ENCODE assay signal across 9 mouse cellular contexts in the genomic region with DNA sequence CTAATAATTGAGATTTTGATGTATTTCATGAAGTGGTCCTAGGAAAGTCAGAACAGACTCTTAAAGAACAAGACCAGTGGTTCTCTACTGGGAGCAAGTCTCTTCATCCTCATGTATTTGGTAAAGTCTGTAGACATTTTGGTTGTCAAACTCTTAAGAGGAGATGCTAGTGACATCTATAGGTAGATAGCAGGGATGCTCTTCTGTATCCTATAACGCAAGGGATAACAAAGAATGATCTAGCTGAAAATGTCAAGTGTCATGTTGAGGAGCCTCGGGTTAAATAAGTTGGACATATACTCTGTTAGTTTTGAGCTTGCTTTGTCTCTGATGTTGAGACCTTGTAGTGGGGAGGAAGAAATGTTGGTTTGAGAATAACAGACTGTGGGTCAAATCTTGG. TPM values are rescaled to one million over a fixed set of nuclear protein-coding genes. Genes with fewer than 3 reads are reported as not detected.
DNase-seq lines count a peak whose midpoint lies in the region; ATAC-seq and TF ChIP-seq lines count a peak whose summit lies in the region.
"Had no signal": no experiment of that assay in that cellular context is flagged by ENCODE, and none has a peak within 500 bp of the region (broad histone marks: within the 10 kb centered on the region; RNA-seq: fewer than 3 reads in every experiment).

No protein-coding gene starts in this region.

- peak overlapping the region; percentile 97 for H3K4me3 ChIP-seq in heart, postnatal 0 days (ENCODE audit: low read depth, low read length)
- peak overlapping the region; percentile 94 to 95 for H3K4me3 ChIP-seq in MEL (ENCODE audit: control insufficient read depth in 1 of 2, insufficient read depth in 1 of 2, low read depth in 2 of 2, low read length in 2 of 2)
- H3K4me3 ChIP-seq in forebrain, postnatal 0 days (ENCODE audit: low read depth, low read length), result peak overlapping the region; percentile 87
- H3K4me3 ChIP-seq in midbrain, embryonic 11.5 days (ENCODE audit: low read depth, low read length), result peak overlapping the region; percentile 87

- TF ChIP-seq RAD21 in MEL (IDR thresholded peaks at IDR 0.05; ENCODE audit: low read depth, low read length), result peak; percentile 6

- DNase-seq in heart, postnatal 0 days (ENCODE audit: low spot score), result no peak
- no peak for DNase-seq in heart, adult 11 months
- DNase-seq in MEL (ENCODE audit: low read depth, low spot score), result peak; percentile 40
- no peak for DNase-seq in forebrain, postnatal 0 days
- no peak for DNase-seq in midbrain, embryonic 11.5 days (ENCODE audit: low spot score, missing footprints)
- DNase-seq in frontal cortex, postnatal 25 days (ENCODE audit: low spot score in 2 of 2), result no peak
- DNase-seq in adrenal gland, postnatal 36 days, result no peak
- no peak for DNase-seq in adrenal gland, adult (ENCODE audit: inconsistent age in 2 of 2, low spot score in 1 of 2)

- no peak for ATAC-seq in heart, postnatal 0 days (ENCODE audit: insufficient read depth, low read depth)
- ATAC-seq in forebrain, postnatal 0 days, result no peak
- no peak for ATAC-seq in midbrain, embryonic 11.5 days (ENCODE audit: low FRiP score)
- ATAC-seq: activated CD4-positive, CD25-positive, alpha-beta regulatory T cell, adult 4 months had no signal

- TF ChIP-seq EP300 in heart, postnatal 0 days (IDR thresholded peaks at IDR 0.05; ENCODE audit: low read depth), result no peak
- no peak for TF ChIP-seq EP300 in MEL (IDR thresholded peaks at IDR 0.05; ENCODE audit: low read depth in 1 of 2, low read length in 2 of 2)

- peak overlapping the region; percentile 91 for H3K4me2 ChIP-seq in heart, postnatal 0 days (ENCODE audit: low read depth, low read length)
- peak overlapping the region; percentile 81 for H3K4me2 ChIP-seq in forebrain, postnatal 0 days (ENCODE audit: low read depth)
- peak overlapping the region; percentile 55 for H3K4me2 ChIP-seq in midbrain, embryonic 11.5 days

- H3K27me3 ChIP-seq in heart, postnatal 0 days (ENCODE audit: control insufficient read depth, insufficient read depth, low read length), result no peaks in the 10 kb centered on the region
- no peaks in the 10 kb centered on the region for H3K27me3 ChIP-seq in MEL (ENCODE audit: control insufficient read depth in 1 of 2, insufficient read depth in 2 of 2, low read length in 2 of 2)
- H3K27me3 ChIP-seq in forebrain, postnatal 0 days (ENCODE audit: insufficient read depth, low read length), result no peaks in the 10 kb centered on the region
- no peaks in the 10 kb centered on the region for H3K27me3 ChIP-seq in midbrain, embryonic 11.5 days (ENCODE audit: control insufficient read depth, insufficient read depth, low read length)

- TF ChIP-seq CTCF in heart, postnatal 0 days (IDR thresholded peaks at IDR 0.05; ENCODE audit: low read depth), result no peak
- peak in 1 of 3 experiments; percentile 20; a peak in 1 of 6 replicates for TF ChIP-seq CTCF in MEL (IDR thresholded peaks at IDR 0.05 in 2 of 3, conservative IDR thresholded peaks at IDR 0.05 in 1 of 3; ENCODE audit: control insufficient read depth in 1 of 3, insufficient read depth in 1 of 3, low read depth in 2 of 3, low read length in 3 of 3, poor library complexity in 1 of 3, severe bottlenecking in 1 of 3)
- peak; percentile 45 for TF ChIP-seq CTCF in forebrain, postnatal 0 days (IDR thresholded peaks at IDR 0.05; ENCODE audit: low read depth)

- peak overlapping the region; percentile 98 for H3K9ac ChIP-seq in heart, postnatal 0 days (replicated peaks; ENCODE audit: low read depth, low read length)
- H3K9ac ChIP-seq in MEL (ENCODE audit: control insufficient read depth, low read depth, low read length, poor library complexity, severe bottlenecking), result peak overlapping the region; percentile 93
- peak overlapping the region; percentile 97 for H3K9ac ChIP-seq in forebrain, postnatal 0 days
- peak overlapping the region; percentile 99 for H3K9ac ChIP-seq in midbrain, embryonic 11.5 days (ENCODE audit: low read length)

- peaks cover 47% of the 10 kb centered on the region for H3K79me2 ChIP-seq in MEL (ENCODE audit: control insufficient read depth, insufficient read depth, low read length, poor library complexity)

- H3K4me1 ChIP-seq in heart, postnatal 0 days (ENCODE audit: control insufficient read depth, insufficient read depth), result peaks cover 31% of the 10 kb centered on the region
- peaks cover 9 to 14% of the 10 kb centered on the region in 2 experiments; a peak in 3 of 4 replicates for H3K4me1 ChIP-seq in MEL (ENCODE audit: control insufficient read depth in 1 of 2, insufficient read depth in 2 of 2, low read length in 2 of 2)
- peaks cover 31% of the 10 kb centered on the region for H3K4me1 ChIP-seq in forebrain, postnatal 0 days (ENCODE audit: insufficient read depth)
- peaks cover 31% of the 10 kb centered on the region for H3K4me1 ChIP-seq in midbrain, embryonic 11.5 days (ENCODE audit: control insufficient read depth, insufficient read depth, low read length)

- no peak overlapping the region for H3K27ac ChIP-seq in heart, postnatal 0 days (ENCODE audit: low read depth)
- no peak overlapping the region for H3K27ac ChIP-seq in MEL (ENCODE audit: control insufficient read depth, low read depth, low read length)
- H3K27ac ChIP-seq in forebrain, postnatal 0 days (ENCODE audit: low read depth, low read length), result no peak overlapping the region
- no peak overlapping the region for H3K27ac ChIP-seq in midbrain, embryonic 11.5 days (ENCODE audit: low read depth, low read length)

- 12% methylated on average over 2 of the region's 2 CpGs for WGBS in heart, postnatal 0 days
- WGBS in forebrain, postnatal 0 days, result 15% methylated on average over 2 of the region's 2 CpGs
- 36% methylated on average over 2 of the region's 2 CpGs for WGBS in midbrain, embryonic 11.5 days

- H3K36me3 ChIP-seq in heart, postnatal 0 days (replicated peaks; ENCODE audit: control insufficient read depth, insufficient read depth, low read length), result peaks cover 43% of the 10 kb centered on the region
- H3K36me3 ChIP-seq in MEL (ENCODE audit: control insufficient read depth in 1 of 2, insufficient read depth in 2 of 2, low read length in 2 of 2), result peaks cover 4 to 14% of the 10 kb centered on the region in 2 experiments; a peak in 3 of 4 replicates
- peaks cover 32% of the 10 kb centered on the region for H3K36me3 ChIP-seq in forebrain, postnatal 0 days (ENCODE audit: insufficient read depth)
- H3K36me3 ChIP-seq in midbrain, embryonic 11.5 days (ENCODE audit: control insufficient read depth, insufficient read depth, low read length), result peaks cover 15% of the 10 kb centered on the region; the same call in 1 of the 2 replicates

- H3K9me3 ChIP-seq in heart, postnatal 0 days (replicated peaks; ENCODE audit: control insufficient read depth, low read length), result no peaks in the 10 kb centered on the region
- no peaks in the 10 kb centered on the region for H3K9me3 ChIP-seq in MEL (replicated peaks; ENCODE audit: insufficient read depth, low read length)
- no peaks in the 10 kb centered on the region for H3K9me3 ChIP-seq in forebrain, postnatal 0 days (ENCODE audit: low read length)
- H3K9me3 ChIP-seq in midbrain, embryonic 11.5 days (ENCODE audit: control insufficient read depth, low read length), result no peaks in the 10 kb centered on the region

- no peak for TF ChIP-seq POLR2A in MEL (IDR thresholded peaks at IDR 0.05; ENCODE audit: control insufficient read depth in 1 of 2, insufficient read depth in 1 of 2, low read depth in 1 of 2, low read length in 2 of 2, poor library complexity in 1 of 2)

RNA-seq across cellular contexts. Expression of gene Trir, which starts 1.3 kb away (rescaled TPM):
- total RNA-seq in heart, postnatal 0 days (2014; rRNA removed; ENCODE audit: low replicate concordance), result 98.5 and 196 TPM in 2 replicates
- 62.4 and 66.5 TPM in 2 replicates for polyA plus RNA-seq in heart, postnatal 0 days (2015; fragmentation: Nextera tagmentation; extraction: Ambion mirVana)
- 224 and 264 TPM in 2 replicates for total RNA-seq in MEL (2012; rRNA removed)
- polyA plus RNA-seq in MEL (2012; ENCODE audit: insufficient read depth in 1 of 2, insufficient read length in 2 of 2, low read depth in 1 of 2, low replicate concordance in 2 of 2, missing spikeins in 1 of 2), result 100 to 1,000 TPM; 283 to 442 TPM
- total RNA-seq in forebrain, postnatal 0 days (2014; rRNA removed), result 338 and 447 TPM in 2 replicates
- polyA plus RNA-seq in forebrain, postnatal 0 days (2015; fragmentation: Nextera tagmentation; extraction: Ambion mirVana), result 161 and 178 TPM in 2 replicates
- polyA plus RNA-seq in midbrain, embryonic 11.5 days (2014; fragmentation: Nextera tagmentation; extraction: Ambion mirVana), result 164 and 180 TPM in 2 replicates
- 100 to 1,000 TPM; 157 to 178 TPM for total RNA-seq in adrenal gland, postnatal 36 days (2021)

RNA-seq across cellular contexts. Expression of gene Asna1, which starts 2.8 kb away (rescaled TPM):
- total RNA-seq in heart, postnatal 0 days (2014; rRNA removed; ENCODE audit: low replicate concordance), result 134 and 152 TPM in 2 replicates
- polyA plus RNA-seq in heart, postnatal 0 days (2015; fragmentation: Nextera tagmentation; extraction: Ambion mirVana), result 106 and 110 TPM in 2 replicates
- 115 and 132 TPM in 2 replicates for total RNA-seq in MEL (2012; rRNA removed)
- polyA plus RNA-seq in MEL (2012; ENCODE audit: insufficient read depth in 1 of 2, insufficient read length in 2 of 2, low read depth in 1 of 2, low replicate concordance in 2 of 2, missing spikeins in 1 of 2), result 100 to 1,000 TPM in 1 of 2 experiments, not detected in 1; 192 TPM
- total RNA-seq in forebrain, postnatal 0 days (2014; rRNA removed), result 136 and 160 TPM in 2 replicates
- 153 and 180 TPM in 2 replicates for polyA plus RNA-seq in forebrain, postnatal 0 days (2015; fragmentation: Nextera tagmentation; extraction: Ambion mirVana)
- polyA plus RNA-seq in midbrain, embryonic 11.5 days (2014; fragmentation: Nextera tagmentation; extraction: Ambion mirVana), result 129 TPM in 2 replicates
- 10 to 100 TPM; 91.0 to 93.4 TPM for total RNA-seq in adrenal gland, postnatal 36 days (2021)

RNA-seq across cellular contexts. Expression of gene Tnpo2, which starts 8.8 kb away (rescaled TPM):
- total RNA-seq in heart, postnatal 0 days (2014; rRNA removed; ENCODE audit: low replicate concordance), result 27.4 and 34.8 TPM in 2 replicates
- 11.5 and 13.0 TPM in 2 replicates for polyA plus RNA-seq in heart, postnatal 0 days (2015; fragmentation: Nextera tagmentation; extraction: Ambion mirVana)
- total RNA-seq in MEL (2012; rRNA removed), result 55.6 and 62.3 TPM in 2 replicates
- polyA plus RNA-seq in MEL (2012; ENCODE audit: insufficient read depth in 1 of 2, insufficient read length in 2 of 2, low read depth in 1 of 2, low replicate concordance in 2 of 2, missing spikeins in 1 of 2), result 10 to 100 TPM; 29.2 to 86.8 TPM
- total RNA-seq in forebrain, postnatal 0 days (2014; rRNA removed), result 129 and 155 TPM in 2 replicates
- polyA plus RNA-seq in forebrain, postnatal 0 days (2015; fragmentation: Nextera tagmentation; extraction: Ambion mirVana), result 40.4 and 52.3 TPM in 2 replicates
- 19.5 and 19.9 TPM in 2 replicates for polyA plus RNA-seq in midbrain, embryonic 11.5 days (2014; fragmentation: Nextera tagmentation; extraction: Ambion mirVana)
- total RNA-seq in adrenal gland, postnatal 36 days (2021), result 10 to 100 TPM; 76.4 to 88.2 TPM

RNA-seq across cellular contexts. Expression of gene Best2, which starts 13.6 kb away (rescaled TPM):
- total RNA-seq in heart, postnatal 0 days (2014; rRNA removed; ENCODE audit: low replicate concordance), result not detected in 2 replicates
- polyA plus RNA-seq in heart, postnatal 0 days (2015; fragmentation: Nextera tagmentation; extraction: Ambion mirVana), result not detected in 2 replicates
- 0.04 TPM in 1 of 2 replicates, not detected in the other for total RNA-seq in MEL (2012; rRNA removed)
- polyA plus RNA-seq in MEL (2012; ENCODE audit: insufficient read depth in 1 of 2, insufficient read length in 2 of 2, low read depth in 1 of 2, low replicate concordance in 2 of 2, missing spikeins in 1 of 2), result under 1 TPM in 1 of 2 experiments, not detected in 1; 0.13 TPM
- total RNA-seq in forebrain, postnatal 0 days (2014; rRNA removed), result not detected in 2 replicates
- 0.11 and 0.15 TPM in 2 replicates for polyA plus RNA-seq in forebrain, postnatal 0 days (2015; fragmentation: Nextera tagmentation; extraction: Ambion mirVana)
- polyA plus RNA-seq in midbrain, embryonic 11.5 days (2014; fragmentation: Nextera tagmentation; extraction: Ambion mirVana), result not detected in 2 replicates
- not detected for total RNA-seq in adrenal gland, postnatal 36 days (2021)
- polyA plus RNA-seq: activated CD4-positive, CD25-positive, alpha-beta regulatory T cell, adult 4 months had no signal

RNA-seq across cellular contexts. Expression of gene Fbxw9, which starts 31.9 kb away (rescaled TPM):
- total RNA-seq in heart, postnatal 0 days (2014; rRNA removed; ENCODE audit: low replicate concordance), result 29.1 and 32.6 TPM in 2 replicates
- 16.2 and 16.5 TPM in 2 replicates for polyA plus RNA-seq in heart, postnatal 0 days (2015; fragmentation: Nextera tagmentation; extraction: Ambion mirVana)
- total RNA-seq in MEL (2012; rRNA removed), result 6.5 and 10.6 TPM in 2 replicates
- polyA plus RNA-seq in MEL (2012; ENCODE audit: insufficient read depth in 1 of 2, insufficient read length in 2 of 2, low read depth in 1 of 2, low replicate concordance in 2 of 2, missing spikeins in 1 of 2), result 10 to 100 TPM in 1 of 2 experiments, not detected in 1; 13.9 TPM
- 106 and 115 TPM in 2 replicates for total RNA-seq in forebrain, postnatal 0 days (2014; rRNA removed)
- 79.8 and 87.4 TPM in 2 replicates for polyA plus RNA-seq in forebrain, postnatal 0 days (2015; fragmentation: Nextera tagmentation; extraction: Ambion mirVana)
- polyA plus RNA-seq in midbrain, embryonic 11.5 days (2014; fragmentation: Nextera tagmentation; extraction: Ambion mirVana), result 22.4 and 25.8 TPM in 2 replicates
- total RNA-seq in adrenal gland, postnatal 36 days (2021), result 10 to 100 TPM; 13.0 to 20.5 TPM
